Mouse (Mus musculus): ENCODE data around the gene Dnah6. TPM values are rescaled to one million over a fixed set of nuclear protein-coding genes. Genes with fewer than 3 reads are reported as not detected.

Dnah6 gene
- polyA plus RNA-seq, 1 experiment from 2014 or later = 0.02 TPM

GRCm38 (mm10) chr6:73120348-73120747 lies 101.1 kb downstream of the Dnah6 start:
- H3K4me1 ChIP-seq = no peaks in the 10 kb centered on the region
- H3K27ac ChIP-seq = no peak overlapping the region
- WGBS (ENCODE audit: insufficient replicate concordance) = 77% methylated on average over 11 of the region's 11 CpGs
- no peak overlapping the region for H3K4me3 ChIP-seq
- H3K9ac ChIP-seq = no peak overlapping the region
- no peaks in the 10 kb centered on the region for H3K27me3 ChIP-seq (replicated peaks)
- no peaks in the 10 kb centered on the region for H3K36me3 ChIP-seq
- H3K9me3 ChIP-seq (replicated peaks) = no peaks in the 10 kb centered on the region
- no peak overlapping the region for H3K4me2 ChIP-seq
- ATAC-seq = no peak

GRCm38 (mm10) chr6:73113898-73114297 lies 107.6 kb downstream of the Dnah6 start:
- H3K9me3 ChIP-seq (replicated peaks) = no peaks in the 10 kb centered on the region
- H3K27me3 ChIP-seq (replicated peaks) = no peaks in the 10 kb centered on the region
- no peak overlapping the region for H3K4me3 ChIP-seq
- no peak overlapping the region for H3K9ac ChIP-seq
- 20% methylated on average over 2 of the region's 2 CpGs for WGBS (ENCODE audit: insufficient replicate concordance)
- no peaks in the 10 kb centered on the region for H3K36me3 ChIP-seq
- no peaks in the 10 kb centered on the region for H3K4me1 ChIP-seq
- no peak overlapping the region for H3K4me2 ChIP-seq
- H3K27ac ChIP-seq = no peak overlapping the region
- ATAC-seq = no peak

- no peak overlapping the region for H3K9ac ChIP-seq
- no peak for ATAC-seq
- H3K27me3 ChIP-seq (replicated peaks) = no peaks in the 10 kb centered on the region
- H3K27ac ChIP-seq = no peak overlapping the region
- 48% methylated on average over 2 of the region's 2 CpGs for WGBS (ENCODE audit: insufficient replicate concordance)
- no peaks in the 10 kb centered on the region for H3K9me3 ChIP-seq (replicated peaks)
- H3K36me3 ChIP-seq = no peaks in the 10 kb centered on the region
- H3K4me2 ChIP-seq = no peak overlapping the region
- H3K4me3 ChIP-seq = no peak overlapping the region
- no peaks in the 10 kb centered on the region for H3K4me1 ChIP-seq
These were observed 108.1 kb downstream of the Dnah6 start for GRCm38 (mm10) chr6:73113365-73113764.

GRCm38 (mm10) chr6:73093133-73093532 lies 128.3 kb downstream of the Dnah6 start:
- Histone ChIP-seq H3K4me3 (no peak overlapping the region), H3K36me3 (no peaks in the 10 kb centered on the region), H3K27me3 (replicated peaks) (no peaks in the 10 kb centered on the region), H3K27ac (no peak overlapping the region), H3K9ac (no peak overlapping the region), H3K4me2 (no peak overlapping the region), H3K9me3 (replicated peaks) (no peaks in the 10 kb centered on the region), H3K4me1 (no peaks in the 10 kb centered on the region)
- 67% methylated on average over 4 of the region's 4 CpGs for WGBS (ENCODE audit: insufficient replicate concordance)
- no peak for ATAC-seq

GRCm38 (mm10) chr6:73090836-73091235 lies 130.6 kb downstream of the Dnah6 start:
- no peaks in the 10 kb centered on the region for H3K36me3 ChIP-seq
- H3K4me2 ChIP-seq = no peak overlapping the region
- no peak overlapping the region for H3K27ac ChIP-seq
- WGBS (ENCODE audit: insufficient replicate concordance) = 60% methylated on average over 8 of the region's 8 CpGs
- no peaks in the 10 kb centered on the region for H3K27me3 ChIP-seq (replicated peaks)
- H3K9ac ChIP-seq = no peak overlapping the region
- H3K4me3 ChIP-seq = no peak overlapping the region
- no peak for ATAC-seq
- no peaks in the 10 kb centered on the region for H3K9me3 ChIP-seq (replicated peaks)
- H3K4me1 ChIP-seq = no peaks in the 10 kb centered on the region

- Histone ChIP-seq H3K36me3 (no peaks in the 10 kb centered on the region), H3K4me1 (no peaks in the 10 kb centered on the region), H3K9ac (no peak overlapping the region), H3K27me3 (replicated peaks) (no peaks in the 10 kb centered on the region), H3K4me3 (no peak overlapping the region), H3K4me2 (no peak overlapping the region), H3K9me3 (replicated peaks) (no peaks in the 10 kb centered on the region), H3K27ac (no peak overlapping the region)
- ATAC-seq = no peak
- 74% methylated on average over 9 of the region's 9 CpGs for WGBS (ENCODE audit: insufficient replicate concordance)
These were observed 138.9 kb downstream of the Dnah6 start for GRCm38 (mm10) chr6:73082571-73082970.

- no peak for ATAC-seq
- Histone ChIP-seq H3K4me2 (no peak overlapping the region), H3K27me3 (replicated peaks) (no peaks in the 10 kb centered on the region), H3K36me3 (no peaks in the 10 kb centered on the region), H3K9me3 (replicated peaks) (no peaks in the 10 kb centered on the region; the same call in 1 of the 2 replicates), H3K9ac (no peak overlapping the region), H3K27ac (no peak overlapping the region), H3K4me1 (no peaks in the 10 kb centered on the region), H3K4me3 (no peak overlapping the region)
- WGBS (ENCODE audit: insufficient replicate concordance) = 18% methylated on average over 3 of the region's 3 CpGs
These were observed 149.2 kb downstream of the Dnah6 start for GRCm38 (mm10) chr6:73072093-73072786.

- Histone ChIP-seq H3K9me3 (replicated peaks) (no peaks in the 10 kb centered on the region), H3K9ac (no peak overlapping the region), H3K4me2 (no peak overlapping the region), H3K36me3 (no peaks in the 10 kb centered on the region), H3K4me3 (no peak overlapping the region), H3K27ac (no peak overlapping the region), H3K4me1 (no peaks in the 10 kb centered on the region), H3K27me3 (replicated peaks) (no peaks in the 10 kb centered on the region)
- 40% methylated on average over 3 of the region's 3 CpGs for WGBS (ENCODE audit: insufficient replicate concordance)
- no peak for ATAC-seq
These were observed 150.2 kb downstream of the Dnah6 start for GRCm38 (mm10) chr6:73071214-73071613.

- ATAC-seq = no peak
- Histone ChIP-seq H3K27me3 (replicated peaks) (no peaks in the 10 kb centered on the region), H3K9ac (no peak overlapping the region), H3K4me2 (no peak overlapping the region), H3K27ac (no peak overlapping the region), H3K36me3 (no peaks in the 10 kb centered on the region), H3K4me1 (no peaks in the 10 kb centered on the region), H3K9me3 (replicated peaks) (no peaks in the 10 kb centered on the region), H3K4me3 (no peak overlapping the region)
- WGBS (ENCODE audit: insufficient replicate concordance) = 60% methylated on average over 6 of the region's 6 CpGs
These were observed 150.8 kb downstream of the Dnah6 start for GRCm38 (mm10) chr6:73070663-73071062.

GRCm38 (mm10) chr6:73064551-73064950 lies 156.9 kb downstream of the Dnah6 start:
- H3K9me3 ChIP-seq (replicated peaks) = no peaks in the 10 kb centered on the region
- H3K36me3 ChIP-seq = no peaks in the 10 kb centered on the region
- no peaks in the 10 kb centered on the region for H3K4me1 ChIP-seq
- 59% methylated on average over 3 of the region's 3 CpGs for WGBS (ENCODE audit: insufficient replicate concordance)
- no peak overlapping the region for H3K4me2 ChIP-seq
- no peak overlapping the region for H3K27ac ChIP-seq
- no peak overlapping the region for H3K4me3 ChIP-seq
- no peak for ATAC-seq
- no peaks in the 10 kb centered on the region for H3K27me3 ChIP-seq (replicated peaks)
- H3K9ac ChIP-seq = no peak overlapping the region

GRCm38 (mm10) chr6:73059596-73060121 lies 161.8 kb downstream of the Dnah6 start:
- no peak for ATAC-seq
- H3K9ac ChIP-seq = no peak overlapping the region
- no peak overlapping the region for H3K27ac ChIP-seq

GRCm38 (mm10) chr6:73059162-73059561 lies 162.3 kb downstream of the Dnah6 start:
- no peak overlapping the region for H3K4me3 ChIP-seq
- H3K27me3 ChIP-seq (replicated peaks) = no peaks in the 10 kb centered on the region
- no peak overlapping the region for H3K4me2 ChIP-seq
- no peaks in the 10 kb centered on the region for H3K36me3 ChIP-seq
- H3K4me1 ChIP-seq = no peaks in the 10 kb centered on the region
- no peak overlapping the region for H3K27ac ChIP-seq
- no peak for ATAC-seq
- H3K9me3 ChIP-seq (replicated peaks) = peaks cover 14% of the 10 kb centered on the region; the same call in 1 of the 2 replicates
- no peak overlapping the region for H3K9ac ChIP-seq
- WGBS (ENCODE audit: insufficient replicate concordance) = 77% methylated on average over 4 of the region's 4 CpGs

More at GRCm38 (mm10) chr6:73059596-73060121, 161.8 kb downstream of the Dnah6 start:
- WGBS (ENCODE audit: insufficient replicate concordance) = 53% methylated on average over 7 of the region's 7 CpGs
- Histone ChIP-seq H3K4me2 (no peak overlapping the region), H3K27me3 (replicated peaks) (no peaks in the 10 kb centered on the region), H3K4me3 (no peak overlapping the region), H3K4me1 (no peaks in the 10 kb centered on the region), H3K36me3 (no peaks in the 10 kb centered on the region), H3K9me3 (replicated peaks) (peaks cover 14% of the 10 kb centered on the region; the same call in 1 of the 2 replicates)
